Mouse (Mus musculus) brain, embryonic 14.5 days (tissue): ENCODE measurements at regions not wholly inside any gene's neighbourhood (a gene's known extent, or its start where the extent isn't known, plus 50 kb on each side); places are given as distances from the start of the nearest gene placed in this dataset.

Experiments
- CTCF ChIP-seq: fragments of 200-500 bp; IDR thresholded peaks from 2 replicates; pipeline ENCODE4 v1.5.1; 2012; ENCODE audit warnings: inconsistent platforms, mild to moderate bottlenecking, moderate library complexity, borderline replicate concordance; ENCODE audit not compliant: insufficient read depth, insufficient read length; ENCODE audit errors: extremely low read depth
- POLR2A ChIP-seq: fragments of 200-500 bp; IDR thresholded peaks from 2 replicates; pipeline ENCODE4 v1.6.1; 2012; ENCODE audit warnings: mild to moderate bottlenecking, inconsistent platforms, borderline replicate concordance; ENCODE audit not compliant: poor library complexity, insufficient read depth, insufficient read length, severe bottlenecking; ENCODE audit errors: extremely low read depth

DNA sequence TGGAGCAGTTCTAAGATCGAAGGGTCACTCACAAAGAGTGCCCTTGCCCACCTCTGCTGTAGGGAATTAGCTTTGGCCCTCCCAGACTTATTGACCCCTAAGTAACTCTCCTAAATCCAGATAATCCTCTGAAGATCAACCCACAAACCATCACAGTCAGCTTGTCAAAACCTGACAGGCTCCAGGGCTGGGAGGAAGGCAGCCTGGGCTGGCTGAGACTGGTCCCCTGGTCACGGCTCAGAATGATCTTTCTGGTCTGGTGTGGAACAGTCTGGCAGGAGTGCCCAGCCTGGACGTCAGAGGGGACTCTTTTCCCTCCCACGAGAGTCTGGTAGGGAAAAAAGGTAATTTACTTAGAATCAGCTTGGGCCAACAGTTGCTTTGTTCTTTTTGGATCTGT, 99.0 kb upstream of the Haao start:
- TF ChIP-seq CTCF (no peak), POLR2A (no peak)
